Mouse (Mus musculus) ES-E14 (cell line): ENCODE measurements around the gene Ptbp1.

Experiments
- MAFK ChIP-seq: IDR thresholded peaks from 2 replicates; pipeline ENCODE4 v1.6.1; 2014; ENCODE audit warnings: mild to moderate bottlenecking, low read depth, low read length, inconsistent platforms; ENCODE audit not compliant: insufficient read depth
- ZC3H11A ChIP-seq: IDR thresholded peaks from 2 replicates; pipeline ENCODE4 v1.6.1; 2012; ENCODE audit warnings: low read depth, mild to moderate bottlenecking, inconsistent platforms, low read length, borderline replicate concordance
- ZNF384 ChIP-seq: IDR thresholded peaks from 2 replicates; pipeline ENCODE4 v1.6.1; 2012; ENCODE audit warnings: low read depth, low read length, inconsistent platforms

- TF ChIP-seq ZNF384 (no peak), MAFK (no peak), ZC3H11A (no peak)
Observed at GRCm38 (mm10) chr10:79836918-79837317, 17.3 kb upstream of the Ptbp1 start.
